Mouse (Mus musculus): Measurements from ENCODE around the gene Lefty1. TPM values are rescaled to one million over a fixed set of nuclear protein-coding genes. Genes with fewer than 3 reads are reported as not detected.
A peak's percentile ranks its signal among the peaks of the same experiment; 100 is the strongest.

Gene Lefty1
- polyA plus RNA-seq, 1 experiment from 2014 or later, result 1.1 TPM

- peaks cover 11% of the 10 kb centered on the region for H3K4me1 ChIP-seq (ENCODE audit: control insufficient read depth, insufficient read depth, low read length)
- peak overlapping the region; percentile 43 for H3K9ac ChIP-seq (ENCODE audit: low read length)
- peak overlapping the region; percentile 83 for H3K4me3 ChIP-seq (ENCODE audit: low read depth, low read length)
- DNase-seq (ENCODE audit: low spot score, missing footprints) (no peak), ATAC-seq (ENCODE audit: low FRiP score) (peak; percentile 2; the same call in 1 of the 2 replicates)
- WGBS, result 40% methylated on average over 10 of the region's 10 CpGs
- H3K27ac ChIP-seq (ENCODE audit: low read depth, low read length), result peak overlapping the region; percentile 21; the same call in 1 of the 2 replicates
- no peaks in the 10 kb centered on the region for H3K9me3 ChIP-seq (ENCODE audit: control insufficient read depth, low read length)
- H3K4me2 ChIP-seq, result peak overlapping the region; percentile 70
- peaks cover 5% of the 10 kb centered on the region for H3K36me3 ChIP-seq (ENCODE audit: control insufficient read depth, insufficient read depth, low read length)
- no peaks in the 10 kb centered on the region for H3K27me3 ChIP-seq (ENCODE audit: control insufficient read depth, insufficient read depth, low read length)
Observed at GRCm38 (mm10) chr1:180903666-180904038, 31.2 kb upstream of the Lefty1 start.

DNA sequence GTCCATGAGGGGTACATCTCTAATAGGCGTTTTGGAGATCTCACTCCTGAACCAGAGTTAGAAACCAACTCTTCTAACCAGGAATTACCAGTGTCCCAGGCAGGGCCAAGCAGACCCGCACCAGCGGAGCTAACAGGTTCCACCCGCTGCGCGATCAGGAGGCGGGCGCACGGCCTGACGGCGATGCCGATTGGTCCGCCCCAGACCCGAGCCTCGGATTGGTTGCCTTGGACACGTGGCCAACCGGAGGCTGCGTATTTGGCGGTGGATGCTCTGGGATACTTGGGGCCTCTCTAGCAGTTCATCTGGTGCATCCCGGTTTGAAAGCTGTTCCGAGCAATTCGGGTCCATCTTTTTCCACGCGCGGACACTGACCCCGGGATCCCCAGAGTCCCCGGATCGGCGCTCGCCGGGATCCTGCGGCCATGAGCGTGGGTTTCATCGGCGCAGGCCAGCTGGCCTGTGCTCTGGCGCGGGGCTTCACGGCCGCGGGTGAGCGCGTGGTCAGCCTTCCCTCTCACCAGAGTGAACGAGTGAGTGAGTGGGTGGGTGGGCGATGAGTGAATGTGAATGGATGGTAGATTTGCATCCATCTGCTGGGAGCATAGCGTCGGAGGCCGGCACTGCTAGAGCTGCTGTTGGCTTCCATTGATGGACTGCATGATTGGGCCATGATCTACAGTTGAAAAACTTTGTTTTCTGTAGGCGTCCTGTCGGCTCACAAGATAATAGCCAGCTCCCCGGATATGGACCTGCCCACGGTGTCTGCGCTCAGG is 30.6 kb upstream of the Lefty1 start, which contains the start of gene Pycr2:
Gene Pycr2, plus strand, starts transcription at position 255 of the 776 bp plus-strand sequence.
- Histone ChIP-seq H3K9ac (ENCODE audit: low read length) (peak within 1 kb of the TSS; percentile 94), H3K27me3 (ENCODE audit: control insufficient read depth, insufficient read depth, low read length) (no peaks in the 10 kb centered on the region), H3K4me3 (ENCODE audit: low read depth, low read length) (peak within 1 kb of the TSS; percentile 83), H3K4me2 (peak within 1 kb of the TSS; percentile 70), H3K36me3 (ENCODE audit: control insufficient read depth, insufficient read depth, low read length) (peaks cover 5% of the 10 kb centered on the region), H3K9me3 (ENCODE audit: control insufficient read depth, low read length) (no peaks in the 10 kb centered on the region), H3K4me1 (ENCODE audit: control insufficient read depth, insufficient read depth, low read length) (peaks cover 11% of the 10 kb centered on the region), H3K27ac (ENCODE audit: low read depth, low read length) (peak within 1 kb of the TSS; percentile 67)
- DNase-seq (ENCODE audit: low spot score, missing footprints), result peak; percentile 98
- peak; percentile 99 for ATAC-seq (ENCODE audit: low FRiP score)
- WGBS, result under 1% methylated on average over 52 of the region's 52 CpGs

- H3K36me3 ChIP-seq (ENCODE audit: control insufficient read depth, insufficient read depth, low read length), result peaks cover 5% of the 10 kb centered on the region
- peak overlapping the region; percentile 94 for H3K9ac ChIP-seq (ENCODE audit: low read length)
- H3K27me3 ChIP-seq (ENCODE audit: control insufficient read depth, insufficient read depth, low read length), result no peaks in the 10 kb centered on the region
- 2% methylated on average over 5 of the region's 5 CpGs for WGBS
- H3K4me3 ChIP-seq (ENCODE audit: low read depth, low read length), result peak overlapping the region; percentile 83
- peaks cover 11% of the 10 kb centered on the region for H3K4me1 ChIP-seq (ENCODE audit: control insufficient read depth, insufficient read depth, low read length)
- H3K27ac ChIP-seq (ENCODE audit: low read depth, low read length), result no peak overlapping the region
- no peak for ATAC-seq (ENCODE audit: low FRiP score)
- peak overlapping the region; percentile 70 for H3K4me2 ChIP-seq
- no peaks in the 10 kb centered on the region for H3K9me3 ChIP-seq (ENCODE audit: control insufficient read depth, low read length)
- peak; percentile 91 for DNase-seq (ENCODE audit: low spot score, missing footprints)
Observed at GRCm38 (mm10) chr1:180904815-180905080, 30.1 kb upstream of the Lefty1 start.

DNA sequence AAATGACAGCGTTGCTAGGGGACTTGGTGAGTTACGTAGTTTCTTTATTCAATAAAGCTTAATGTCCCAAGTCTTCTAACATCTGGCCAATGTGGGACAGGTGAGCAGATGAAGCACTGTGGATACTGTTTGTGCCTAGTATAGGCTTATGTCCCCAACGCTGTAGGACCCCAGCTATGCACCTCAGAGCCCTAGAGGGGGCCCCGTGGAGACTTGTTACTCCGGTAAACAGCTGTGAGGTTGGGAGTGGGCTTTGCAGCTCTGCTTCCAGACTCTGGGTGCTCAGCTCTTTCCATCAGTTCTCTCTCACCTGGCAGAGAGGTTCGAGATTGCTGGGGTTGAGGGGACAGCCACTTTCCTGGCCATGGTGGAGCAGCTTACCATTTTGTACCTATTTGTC is 29.5 kb upstream of the Lefty1 start:
- peaks cover 11% of the 10 kb centered on the region for H3K4me1 ChIP-seq (ENCODE audit: control insufficient read depth, insufficient read depth, low read length)
- 77% methylated on average over 6 of the region's 6 CpGs for WGBS
- H3K4me2 ChIP-seq, result peak overlapping the region; percentile 70
- H3K9me3 ChIP-seq (ENCODE audit: control insufficient read depth, low read length), result no peaks in the 10 kb centered on the region
- ATAC-seq (ENCODE audit: low FRiP score) (no peak), DNase-seq (ENCODE audit: low spot score, missing footprints) (no peak)
- H3K36me3 ChIP-seq (ENCODE audit: control insufficient read depth, insufficient read depth, low read length), result peaks cover 5% of the 10 kb centered on the region
- H3K9ac ChIP-seq (ENCODE audit: low read length), result peak overlapping the region; percentile 94
- peak overlapping the region; percentile 83 for H3K4me3 ChIP-seq (ENCODE audit: low read depth, low read length)
- no peaks in the 10 kb centered on the region for H3K27me3 ChIP-seq (ENCODE audit: control insufficient read depth, insufficient read depth, low read length)
- H3K27ac ChIP-seq (ENCODE audit: low read depth, low read length), result no peak overlapping the region

- Histone ChIP-seq H3K4me1 (ENCODE audit: control insufficient read depth, insufficient read depth, low read length) (peaks cover 11% of the 10 kb centered on the region), H3K4me3 (ENCODE audit: low read depth, low read length) (no peak overlapping the region), H3K36me3 (ENCODE audit: control insufficient read depth, insufficient read depth, low read length) (peaks cover 5% of the 10 kb centered on the region), H3K9me3 (ENCODE audit: control insufficient read depth, low read length) (no peaks in the 10 kb centered on the region), H3K27me3 (ENCODE audit: control insufficient read depth, insufficient read depth, low read length) (no peaks in the 10 kb centered on the region), H3K4me2 (peak overlapping the region; percentile 70; the same call in 1 of the 2 replicates), H3K9ac (ENCODE audit: low read length) (no peak overlapping the region), H3K27ac (ENCODE audit: low read depth, low read length) (no peak overlapping the region)
- DNase-seq (ENCODE audit: low spot score, missing footprints) (no peak), ATAC-seq (ENCODE audit: low FRiP score) (no peak)
- WGBS, result 96% methylated on average over 17 of the region's 17 CpGs
Observed at GRCm38 (mm10) chr1:180905876-180906275, 28.9 kb upstream of the Lefty1 start.

DNA sequence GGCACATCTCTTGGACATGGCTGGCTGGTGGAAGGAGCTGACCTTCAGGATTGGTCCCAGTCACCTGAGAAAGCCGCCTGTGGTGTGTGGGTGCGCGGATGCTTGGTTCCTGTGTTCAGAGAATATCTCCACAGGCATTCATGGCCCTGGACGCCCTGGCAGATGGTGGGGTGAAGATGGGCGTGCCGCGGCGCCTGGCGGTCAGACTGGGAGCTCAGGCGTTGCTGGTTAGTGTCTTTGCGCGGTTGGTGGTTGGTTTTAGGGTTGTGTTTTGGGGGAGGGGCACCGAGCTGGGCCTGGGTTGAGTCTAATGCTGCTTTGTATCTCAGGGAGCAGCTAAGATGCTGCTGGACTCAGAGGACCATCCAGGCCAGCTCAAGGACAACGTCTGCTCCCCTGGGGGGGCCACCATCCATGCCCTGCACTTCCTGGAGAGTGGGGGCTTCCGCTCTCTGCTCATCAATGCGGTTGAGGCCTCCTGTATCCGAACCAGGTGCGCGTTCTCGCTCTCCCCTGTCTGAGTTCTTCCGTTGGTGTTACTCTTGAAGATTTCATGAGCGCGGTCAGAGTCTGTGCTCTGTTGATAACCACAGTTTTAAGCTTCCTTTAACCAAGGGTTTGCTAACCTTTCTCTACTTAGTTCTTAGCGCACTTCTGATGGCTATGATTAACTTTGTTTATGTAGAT is 28.2 kb upstream of the Lefty1 start:
- WGBS, result 93% methylated on average over 24 of the region's 24 CpGs
- no peaks in the 10 kb centered on the region for H3K9me3 ChIP-seq (ENCODE audit: control insufficient read depth, low read length)
- H3K27me3 ChIP-seq (ENCODE audit: control insufficient read depth, insufficient read depth, low read length), result no peaks in the 10 kb centered on the region
- H3K27ac ChIP-seq (ENCODE audit: low read depth, low read length), result no peak overlapping the region
- H3K4me3 ChIP-seq (ENCODE audit: low read depth, low read length), result no peak overlapping the region
- peaks cover 5% of the 10 kb centered on the region for H3K36me3 ChIP-seq (ENCODE audit: control insufficient read depth, insufficient read depth, low read length)
- no peak overlapping the region for H3K9ac ChIP-seq (ENCODE audit: low read length)
- H3K4me2 ChIP-seq, result no peak overlapping the region
- ATAC-seq (ENCODE audit: low FRiP score), result no peak
- peaks cover 11% of the 10 kb centered on the region for H3K4me1 ChIP-seq (ENCODE audit: control insufficient read depth, insufficient read depth, low read length)
- DNase-seq (ENCODE audit: low spot score, missing footprints), result no peak

GRCm38 (mm10) chr1:180911138-180911537 is 23.7 kb upstream of the Lefty1 start:
- DNase-seq (ENCODE audit: low spot score, missing footprints), result no peak
- H3K27me3 ChIP-seq (ENCODE audit: control insufficient read depth, insufficient read depth, low read length), result no peaks in the 10 kb centered on the region
- no peak overlapping the region for H3K4me2 ChIP-seq
- WGBS, result 56% methylated on average over 8 of the region's 8 CpGs
- peaks cover 5% of the 10 kb centered on the region for H3K36me3 ChIP-seq (ENCODE audit: control insufficient read depth, insufficient read depth, low read length)
- no peak overlapping the region for H3K9ac ChIP-seq (ENCODE audit: low read length)
- no peak overlapping the region for H3K27ac ChIP-seq (ENCODE audit: low read depth, low read length)
- H3K4me1 ChIP-seq (ENCODE audit: control insufficient read depth, insufficient read depth, low read length), result no peaks in the 10 kb centered on the region
- H3K9me3 ChIP-seq (ENCODE audit: control insufficient read depth, low read length), result no peaks in the 10 kb centered on the region
- H3K4me3 ChIP-seq (ENCODE audit: low read depth, low read length), result no peak overlapping the region
- no peak for ATAC-seq (ENCODE audit: low FRiP score)

- Histone ChIP-seq H3K4me1 (ENCODE audit: control insufficient read depth, insufficient read depth, low read length) (no peaks in the 10 kb centered on the region), H3K4me3 (ENCODE audit: low read depth, low read length) (no peak overlapping the region), H3K27me3 (ENCODE audit: control insufficient read depth, insufficient read depth, low read length) (no peaks in the 10 kb centered on the region), H3K4me2 (no peak overlapping the region), H3K9me3 (ENCODE audit: control insufficient read depth, low read length) (no peaks in the 10 kb centered on the region), H3K9ac (ENCODE audit: low read length) (no peak overlapping the region), H3K36me3 (ENCODE audit: control insufficient read depth, insufficient read depth, low read length) (peaks cover 2% of the 10 kb centered on the region; the same call in 1 of the 2 replicates), H3K27ac (ENCODE audit: low read depth, low read length) (no peak overlapping the region)
- 72% methylated on average over 20 of the region's 20 CpGs for WGBS
- no peak for DNase-seq (ENCODE audit: low spot score, missing footprints)
- ATAC-seq (ENCODE audit: low FRiP score), result no peak
Observed at GRCm38 (mm10) chr1:180911653-180912287, 23.1 kb upstream of the Lefty1 start.

DNA sequence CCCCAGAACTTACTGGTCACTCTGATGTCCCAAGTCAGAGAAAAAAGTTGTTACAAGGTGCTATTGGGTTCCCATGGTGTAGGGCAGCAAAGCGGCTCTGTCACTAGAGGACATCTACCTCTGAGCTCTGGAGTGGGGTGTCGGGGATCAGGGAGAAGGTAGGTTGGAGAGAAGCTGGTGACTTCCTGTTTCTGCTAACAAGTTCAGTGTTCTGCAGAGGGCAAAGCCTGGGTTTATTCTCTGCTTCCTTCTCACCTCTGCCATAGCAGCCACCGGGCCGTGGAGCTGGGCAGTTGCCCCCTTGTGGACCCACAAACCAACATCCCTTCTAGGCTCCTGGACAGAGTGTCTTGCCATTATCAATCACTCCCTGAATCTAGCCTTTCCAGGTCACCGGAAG is 22.0 kb upstream of the Lefty1 start:
- Histone ChIP-seq H3K27me3 (ENCODE audit: control insufficient read depth, insufficient read depth, low read length) (no peaks in the 10 kb centered on the region), H3K4me3 (ENCODE audit: low read depth, low read length) (no peak overlapping the region), H3K27ac (ENCODE audit: low read depth, low read length) (no peak overlapping the region), H3K4me2 (no peak overlapping the region), H3K9ac (ENCODE audit: low read length) (no peak overlapping the region), H3K9me3 (ENCODE audit: control insufficient read depth, low read length) (no peaks in the 10 kb centered on the region), H3K4me1 (ENCODE audit: control insufficient read depth, insufficient read depth, low read length) (no peaks in the 10 kb centered on the region), H3K36me3 (ENCODE audit: control insufficient read depth, insufficient read depth, low read length) (no peaks in the 10 kb centered on the region)
- no peak for ATAC-seq (ENCODE audit: low FRiP score)
- no peak for DNase-seq (ENCODE audit: low spot score, missing footprints)
- 89% methylated on average over 5 of the region's 5 CpGs for WGBS
